Mouse (Mus musculus) lung, adult 2 months (tissue): Measurements from ENCODE around the gene Itga6.
"Not testable (repeated sequence)": the region's sequence is repeated elsewhere in the genome, so short reads cannot be mapped to it uniquely, and the experiment has no call there.

Source experiments
- CTCF ChIP-seq: fragments of 200-500 bp; IDR thresholded peaks from 2 replicates; pipeline ENCODE4 v1.5.1; 2011; ENCODE audit warnings: mild to moderate bottlenecking, low read length, control low read depth; ENCODE audit not compliant: insufficient read depth
- POLR2A ChIP-seq: fragments of 200-500 bp; IDR thresholded peaks from 2 replicates; pipeline ENCODE4 v1.6.1; 2011; ENCODE audit warnings: low read depth, mild to moderate bottlenecking, control low read depth, low read length, borderline replicate concordance; ENCODE audit errors: extremely low read depth

GRCm38 (mm10) chr2:71906356-71906755 lies 160.9 kb downstream of the Itga6 start:
- TF ChIP-seq CTCF, POLR2A: not testable (repeated sequence)
